Mouse (Mus musculus): ENCODE measurements around the gene Sp6. TPM values are rescaled to one million over a fixed set of nuclear protein-coding genes. Genes with fewer than 3 reads are reported as not detected.

The Sp6 gene
- total RNA-seq, 1 experiment: 5.0 TPM

DNA sequence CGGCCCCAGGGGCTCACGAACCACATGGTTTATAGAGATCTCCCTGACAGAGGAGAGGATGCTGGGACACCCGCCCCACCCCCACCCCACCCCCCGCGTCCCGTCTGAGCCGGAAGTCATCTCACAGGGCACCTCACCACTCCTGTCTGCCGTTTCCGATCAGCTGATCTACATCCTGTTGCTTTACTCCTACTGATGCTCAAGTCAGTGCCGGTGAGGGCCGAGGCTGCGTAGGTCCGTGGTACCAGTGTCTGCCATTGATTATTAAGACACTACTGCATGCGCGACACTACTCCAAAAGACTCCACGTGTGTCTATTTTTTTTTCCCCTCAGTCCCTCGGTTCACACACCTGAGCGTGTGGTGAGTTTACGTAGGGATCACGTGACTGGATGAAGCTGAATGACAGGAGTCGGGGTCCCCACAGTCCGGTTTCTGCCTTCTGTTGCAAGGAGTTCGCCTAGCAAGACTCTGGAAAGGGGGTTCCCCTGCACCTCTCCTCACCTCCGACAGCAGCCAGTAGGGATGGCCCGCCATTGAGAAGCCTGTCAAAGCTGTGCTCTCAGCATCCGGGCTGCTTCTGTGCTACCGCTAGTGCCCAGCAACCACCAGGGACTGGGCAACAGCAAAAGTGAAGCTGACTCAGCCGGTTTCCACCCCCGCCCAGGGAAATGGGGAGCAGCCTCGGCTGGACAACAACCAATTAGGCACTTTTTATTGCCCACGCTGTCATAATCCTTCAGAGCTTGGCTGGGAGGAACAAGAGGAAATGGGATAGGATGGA lies 25.1 kb upstream of the Sp6 start:
- H3K9ac ChIP-seq (ENCODE audit: insufficient read depth, low read depth, low read length, poor library complexity, severe bottlenecking): peak overlapping the region; percentile 42
- DNase-seq (ENCODE audit: low read depth, low spot score): no peak

DNA sequence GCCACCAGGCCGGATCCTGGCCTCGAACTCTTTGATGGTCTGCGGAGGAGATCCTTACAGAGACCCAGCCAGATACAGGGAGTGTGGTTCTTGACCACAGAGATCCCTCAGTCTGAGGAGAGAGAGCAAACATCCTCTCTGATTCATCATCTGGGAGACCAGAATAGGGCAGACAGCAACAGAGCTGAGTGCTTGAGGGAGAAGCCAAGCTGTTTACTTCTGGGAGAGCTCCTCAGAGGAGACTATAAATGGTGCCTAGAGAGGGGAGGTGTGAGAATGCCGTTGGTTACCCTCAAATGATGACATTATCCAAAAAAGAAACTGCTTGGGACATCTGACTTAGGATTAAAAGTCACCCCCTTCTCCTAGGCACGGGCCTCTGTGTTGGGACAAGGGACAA lies 21.7 kb upstream of the Sp6 start:
- Histone ChIP-seq H3K4me3 (ENCODE audit: insufficient read depth in 1 of 2, low read depth in 1 of 2, low read length in 2 of 2, poor library complexity in 1 of 2, severe bottlenecking in 1 of 2) (no peak overlapping the region), H3K36me3 (ENCODE audit: control insufficient read depth, insufficient read depth, low read length, poor library complexity, severe bottlenecking) (no peaks in the 10 kb centered on the region), H3K4me1 (ENCODE audit: control insufficient read depth in 2 of 2, insufficient read depth in 2 of 2, low read length in 2 of 2, poor library complexity in 1 of 2) (peaks cover 0 to 28% of the 10 kb centered on the region in 2 experiments; a peak in 2 of 4 replicates), H3K9ac (ENCODE audit: insufficient read depth, low read depth, low read length, poor library complexity, severe bottlenecking) (no peak overlapping the region), H3K9me3 (ENCODE audit: control insufficient read depth, insufficient read depth, low read depth, low read length) (no peaks in the 10 kb centered on the region), H3K27ac (ENCODE audit: insufficient read depth, low read depth, low read length, poor library complexity, severe bottlenecking) (no peak overlapping the region)
- DNase-seq (ENCODE audit: low read depth, low spot score): no peak
- in situ Hi-C loops (cut with MboI; ENCODE audit: low sequenced_read_pairs in 2 of 2, unreplicated experiment in 2 of 2): no loop called here
- no peak for TF ChIP-seq ZNF384 (IDR thresholded peaks at IDR 0.05; ENCODE audit: low read depth, low read length)
- no peak for TF ChIP-seq MAFK (IDR thresholded peaks at IDR 0.05; ENCODE audit: insufficient read depth, low read depth, low read length)
- TF ChIP-seq HCFC1 (IDR thresholded peaks at IDR 0.05; ENCODE audit: borderline replicate concordance, insufficient read depth, low read length): no peak
- TF ChIP-seq ZC3H11A (IDR thresholded peaks at IDR 0.05; ENCODE audit: borderline replicate concordance, low read depth, low read length): no peak
- no peak for TF ChIP-seq CHD2 (IDR thresholded peaks at IDR 0.05; ENCODE audit: low read depth, low read length)

More for the DNA sequence above, 25.1 kb upstream of the Sp6 start:
- no peaks in the 10 kb centered on the region for H3K9me3 ChIP-seq (ENCODE audit: control insufficient read depth, insufficient read depth, low read depth, low read length)
- peak overlapping the region; percentile 38 to 56 for H3K4me3 ChIP-seq (ENCODE audit: insufficient read depth in 1 of 2, low read depth in 1 of 2, low read length in 2 of 2, poor library complexity in 1 of 2, severe bottlenecking in 1 of 2)
- peak overlapping the region; percentile 1; the same call in 1 of the 2 replicates for H3K27ac ChIP-seq (ENCODE audit: insufficient read depth, low read depth, low read length, poor library complexity, severe bottlenecking)
- H3K36me3 ChIP-seq (ENCODE audit: control insufficient read depth, insufficient read depth, low read length, poor library complexity, severe bottlenecking): no peaks in the 10 kb centered on the region
- TF ChIP-seq MAFK (IDR thresholded peaks at IDR 0.05; ENCODE audit: insufficient read depth, low read depth, low read length) (peak; percentile 37; the same call in 1 of the 2 replicates), ZNF384 (IDR thresholded peaks at IDR 0.05; ENCODE audit: low read depth, low read length) (no peak), HCFC1 (IDR thresholded peaks at IDR 0.05; ENCODE audit: borderline replicate concordance, insufficient read depth, low read length) (no peak), ZC3H11A (IDR thresholded peaks at IDR 0.05; ENCODE audit: borderline replicate concordance, low read depth, low read length) (no peak), CHD2 (IDR thresholded peaks at IDR 0.05; ENCODE audit: low read depth, low read length) (no peak)
- H3K4me1 ChIP-seq (ENCODE audit: control insufficient read depth in 2 of 2, insufficient read depth in 2 of 2, low read length in 2 of 2, poor library complexity in 1 of 2): peaks cover 0 to 20% of the 10 kb centered on the region in 2 experiments; a peak in 2 of 4 replicates
- in situ Hi-C loops (cut with MboI; ENCODE audit: low sequenced_read_pairs in 2 of 2, unreplicated experiment in 2 of 2): no loop called here

DNA sequence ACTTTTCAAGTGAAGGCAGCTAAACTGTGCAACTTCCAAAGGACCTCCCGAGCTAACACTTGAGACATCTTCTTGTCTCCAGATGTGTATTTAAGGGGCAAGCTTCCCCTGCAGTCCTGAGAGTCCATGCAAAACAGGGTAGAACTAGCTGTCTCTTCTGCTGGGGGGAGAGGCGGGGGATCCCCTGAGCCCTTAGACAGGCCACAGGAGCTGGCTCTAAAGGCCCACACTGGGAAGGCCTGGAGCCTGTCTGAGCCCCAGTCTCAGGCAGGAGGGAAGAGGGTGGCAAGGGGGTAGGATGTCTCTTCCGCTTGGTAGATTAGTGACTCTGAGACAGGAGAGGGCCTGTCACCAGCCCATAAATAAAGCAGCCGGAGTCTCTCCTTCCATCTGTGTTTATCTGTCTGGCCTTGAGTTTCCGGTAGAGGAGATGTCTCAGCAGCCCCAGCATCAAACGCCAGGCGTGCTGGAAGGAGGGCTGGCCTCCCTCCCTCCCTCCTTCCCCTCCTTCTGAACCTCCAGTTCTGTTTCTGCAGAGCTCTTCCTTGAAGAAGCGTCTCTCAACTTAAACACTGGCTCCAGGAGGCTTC lies 20.4 kb upstream of the Sp6 start:
- DNase-seq (ENCODE audit: low read depth, low spot score): no peak
- Histone ChIP-seq H3K4me3 (ENCODE audit: insufficient read depth in 1 of 2, low read depth in 1 of 2, low read length in 2 of 2, poor library complexity in 1 of 2, severe bottlenecking in 1 of 2) (no peak overlapping the region), H3K9ac (ENCODE audit: insufficient read depth, low read depth, low read length, poor library complexity, severe bottlenecking) (no peak overlapping the region), H3K36me3 (ENCODE audit: control insufficient read depth, insufficient read depth, low read length, poor library complexity, severe bottlenecking) (no peaks in the 10 kb centered on the region), H3K4me1 (ENCODE audit: control insufficient read depth in 2 of 2, insufficient read depth in 2 of 2, low read length in 2 of 2, poor library complexity in 1 of 2) (peaks cover 4 to 24% of the 10 kb centered on the region in 2 experiments; a peak in 3 of 4 replicates), H3K27ac (ENCODE audit: insufficient read depth, low read depth, low read length, poor library complexity, severe bottlenecking) (no peak overlapping the region), H3K9me3 (ENCODE audit: control insufficient read depth, insufficient read depth, low read depth, low read length) (no peaks in the 10 kb centered on the region)
- in situ Hi-C loops (cut with MboI; ENCODE audit: low sequenced_read_pairs in 2 of 2, unreplicated experiment in 2 of 2): no loop called here
- TF ChIP-seq HCFC1 (IDR thresholded peaks at IDR 0.05; ENCODE audit: borderline replicate concordance, insufficient read depth, low read length): no peak
- TF ChIP-seq MAFK (IDR thresholded peaks at IDR 0.05; ENCODE audit: insufficient read depth, low read depth, low read length): no peak
- TF ChIP-seq ZC3H11A (IDR thresholded peaks at IDR 0.05; ENCODE audit: borderline replicate concordance, low read depth, low read length): no peak
- TF ChIP-seq ZNF384 (IDR thresholded peaks at IDR 0.05; ENCODE audit: low read depth, low read length): no peak
- no peak for TF ChIP-seq CHD2 (IDR thresholded peaks at IDR 0.05; ENCODE audit: low read depth, low read length)

DNA sequence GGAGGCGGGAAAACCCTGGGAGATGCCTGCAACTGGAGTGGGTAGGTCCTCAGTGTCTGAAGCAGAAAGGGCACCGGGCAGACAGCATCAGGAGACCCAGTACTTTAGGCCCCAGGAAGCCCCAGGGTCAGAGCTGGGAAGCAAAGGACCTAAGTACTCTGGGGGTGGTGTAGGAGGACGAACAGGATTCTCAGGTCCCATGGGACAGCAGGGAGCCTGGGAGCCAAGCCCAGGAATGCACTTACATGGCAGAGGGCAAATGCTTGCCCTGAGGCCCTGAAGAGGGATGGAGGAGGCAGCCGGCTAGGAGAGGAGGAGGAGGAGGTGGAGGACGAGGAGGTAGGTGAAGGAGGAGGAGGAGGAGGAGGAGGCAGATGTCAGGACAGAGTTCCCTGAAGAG lies 18.2 kb upstream of the Sp6 start:
- Histone ChIP-seq H3K36me3 (ENCODE audit: control insufficient read depth, insufficient read depth, low read length, poor library complexity, severe bottlenecking) (no peaks in the 10 kb centered on the region), H3K4me3 (ENCODE audit: insufficient read depth in 1 of 2, low read depth in 1 of 2, low read length in 2 of 2, poor library complexity in 1 of 2, severe bottlenecking in 1 of 2) (no peak overlapping the region), H3K4me1 (ENCODE audit: control insufficient read depth in 2 of 2, insufficient read depth in 2 of 2, low read length in 2 of 2, poor library complexity in 1 of 2) (peaks cover 4 to 16% of the 10 kb centered on the region in 2 experiments; a peak in 3 of 4 replicates), H3K27ac (ENCODE audit: insufficient read depth, low read depth, low read length, poor library complexity, severe bottlenecking) (no peak overlapping the region), H3K9me3 (ENCODE audit: control insufficient read depth, insufficient read depth, low read depth, low read length) (no peaks in the 10 kb centered on the region), H3K9ac (ENCODE audit: insufficient read depth, low read depth, low read length, poor library complexity, severe bottlenecking) (no peak overlapping the region)
- DNase-seq (ENCODE audit: low read depth, low spot score): no peak
- TF ChIP-seq CHD2 (IDR thresholded peaks at IDR 0.05; ENCODE audit: low read depth, low read length) (no peak), HCFC1 (IDR thresholded peaks at IDR 0.05; ENCODE audit: borderline replicate concordance, insufficient read depth, low read length) (no peak), MAFK (IDR thresholded peaks at IDR 0.05; ENCODE audit: insufficient read depth, low read depth, low read length) (no peak), ZNF384 (IDR thresholded peaks at IDR 0.05; ENCODE audit: low read depth, low read length) (no peak), ZC3H11A (IDR thresholded peaks at IDR 0.05; ENCODE audit: borderline replicate concordance, low read depth, low read length) (no peak)
- in situ Hi-C loops (cut with MboI; ENCODE audit: low sequenced_read_pairs in 2 of 2, unreplicated experiment in 2 of 2): no loop called here
